Mouse (Mus musculus): Measurements from ENCODE around the gene Trim9. TPM values are rescaled to one million over a fixed set of nuclear protein-coding genes. Genes with fewer than 3 reads are reported as not detected.

Trim9 gene
- total RNA-seq, 2 experiments from 2014 or later, result 1.7 to 2.0 TPM

GRCm38 (mm10) chr12:70263721-70264120 is 83.7 kb downstream of the Trim9 start:
- DNase-seq (ENCODE audit: low spot score in 2 of 2), result no peak

DNA sequence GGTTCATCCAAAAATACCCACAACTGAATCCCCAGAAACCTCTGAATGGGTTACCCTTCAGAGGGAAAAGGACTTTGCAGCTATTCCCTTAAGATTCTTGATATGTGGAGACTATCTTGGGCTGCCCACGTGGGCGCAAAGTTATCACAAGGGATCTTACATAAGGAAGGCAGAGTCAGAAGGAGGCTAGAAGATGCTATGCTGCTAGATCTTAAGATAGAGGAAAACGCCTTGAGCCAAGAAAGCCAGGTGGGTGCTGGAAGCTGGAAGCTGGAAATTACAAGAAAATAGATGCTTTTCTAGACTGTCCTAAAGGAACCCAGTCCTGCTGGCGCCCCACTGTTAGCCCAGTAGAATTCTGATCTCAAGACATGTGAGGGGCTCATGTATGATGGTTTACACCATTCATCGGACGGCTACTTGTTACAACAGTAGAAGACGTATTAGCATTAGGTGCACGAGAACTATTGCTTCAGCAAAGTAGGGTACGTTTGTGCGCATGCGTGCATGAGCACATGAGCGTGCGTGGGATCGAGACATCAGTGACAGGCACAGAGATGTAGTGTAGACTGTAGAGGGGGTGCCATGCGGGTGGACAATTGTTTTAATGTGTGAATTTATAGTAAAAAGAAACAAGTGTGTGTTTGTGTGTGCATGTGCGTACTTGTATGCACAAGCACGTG is 85.0 kb downstream of the Trim9 start:
- no peak for DNase-seq (ENCODE audit: low spot score in 2 of 2)

GRCm38 (mm10) chr12:70251210-70251884 is 96.1 kb downstream of the Trim9 start:
- DNase-seq (ENCODE audit: low spot score in 2 of 2), result no peak

DNA sequence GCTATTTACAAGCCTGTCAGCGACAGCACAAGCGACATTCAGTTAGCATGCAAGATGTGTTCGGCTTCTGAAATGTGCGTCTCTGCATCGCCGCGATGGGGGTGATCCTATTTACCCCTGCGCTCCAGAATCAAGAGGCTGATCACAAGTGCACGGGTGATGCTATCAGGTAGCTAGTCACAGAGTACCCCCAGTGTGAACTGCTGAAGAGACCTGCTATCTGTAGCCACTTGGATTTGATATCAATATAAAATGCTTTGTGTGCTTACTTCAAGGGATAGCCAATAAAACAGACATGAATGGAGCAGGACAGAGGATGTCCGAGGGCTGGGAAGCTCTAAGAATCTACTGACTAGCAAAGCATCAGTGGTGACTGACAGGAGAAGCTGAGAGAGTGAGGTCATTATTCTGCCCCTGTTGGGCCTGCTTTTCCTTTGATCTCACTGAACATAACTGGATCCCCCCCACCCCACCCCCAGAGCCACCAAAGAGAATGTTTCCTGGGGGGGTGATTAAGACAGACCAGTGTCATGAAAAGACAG is 97.7 kb downstream of the Trim9 start:
- no peak for DNase-seq (ENCODE audit: low spot score in 2 of 2)

GRCm38 (mm10) chr12:70247683-70248474 is 99.5 kb downstream of the Trim9 start:
- no peak for DNase-seq (ENCODE audit: low spot score in 2 of 2)

- DNase-seq (ENCODE audit: low spot score in 2 of 2), result no peak
These were observed 104.9 kb downstream of the Trim9 start for GRCm38 (mm10) chr12:70242550-70242949.

DNA sequence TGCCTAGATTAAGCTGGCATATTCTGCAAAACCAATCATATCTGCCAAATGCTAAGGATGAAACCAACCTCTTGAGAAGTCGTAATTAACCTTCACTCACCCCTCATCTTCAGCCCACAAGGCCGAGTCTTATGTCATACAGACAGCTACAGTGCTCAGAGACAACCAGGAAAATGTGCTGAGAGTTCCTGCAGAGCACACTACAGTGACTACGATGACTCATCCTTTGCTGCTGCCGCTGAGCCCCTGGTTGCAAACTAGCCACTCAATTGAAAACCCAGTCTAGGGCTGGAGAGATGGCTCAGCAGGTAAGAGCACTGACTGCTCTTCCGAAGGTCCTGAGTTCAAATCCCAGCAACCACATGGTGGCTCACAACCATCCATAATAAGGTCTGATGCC is 107.7 kb downstream of the Trim9 start:
- no peak for DNase-seq (ENCODE audit: low spot score in 2 of 2)

GRCm38 (mm10) chr12:70238604-70239003 is 108.8 kb downstream of the Trim9 start:
- no peak for DNase-seq (ENCODE audit: low spot score in 2 of 2)

DNA sequence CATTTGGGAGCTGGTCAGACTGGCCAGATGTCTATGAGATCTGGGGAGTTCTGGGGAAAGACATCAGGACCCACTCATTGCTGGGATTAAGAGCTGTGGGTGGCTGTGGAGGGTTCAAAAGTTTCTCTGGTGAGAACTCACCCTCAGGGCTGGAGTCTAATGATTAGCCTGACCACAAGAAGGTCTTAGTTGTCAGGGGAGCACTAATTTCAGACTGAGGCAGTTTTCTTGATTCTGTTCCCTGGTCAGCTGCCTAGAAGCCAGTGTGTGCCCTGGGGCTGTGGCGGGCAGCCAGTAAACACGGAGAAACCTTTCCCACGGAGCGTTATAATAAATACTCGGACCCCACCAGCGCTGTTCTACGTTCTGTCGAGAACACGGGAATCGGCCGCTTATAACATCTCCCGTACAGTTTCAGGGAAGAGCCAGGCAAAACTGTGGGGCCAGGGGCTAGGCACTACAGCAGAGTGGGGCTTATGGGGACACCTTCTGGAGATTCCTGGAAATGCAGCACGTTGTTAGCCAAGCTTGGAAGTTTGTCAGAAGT is 112.4 kb downstream of the Trim9 start:
- peak; percentile 64 to 66 for DNase-seq (ENCODE audit: low spot score in 2 of 2)

- DNase-seq (ENCODE audit: low spot score in 2 of 2), result no peak
These were observed 113.0 kb downstream of the Trim9 start for GRCm38 (mm10) chr12:70234411-70234810.

- no peak for DNase-seq (ENCODE audit: low spot score in 2 of 2)
These were observed 113.6 kb downstream of the Trim9 start for GRCm38 (mm10) chr12:70233637-70234315.

DNA sequence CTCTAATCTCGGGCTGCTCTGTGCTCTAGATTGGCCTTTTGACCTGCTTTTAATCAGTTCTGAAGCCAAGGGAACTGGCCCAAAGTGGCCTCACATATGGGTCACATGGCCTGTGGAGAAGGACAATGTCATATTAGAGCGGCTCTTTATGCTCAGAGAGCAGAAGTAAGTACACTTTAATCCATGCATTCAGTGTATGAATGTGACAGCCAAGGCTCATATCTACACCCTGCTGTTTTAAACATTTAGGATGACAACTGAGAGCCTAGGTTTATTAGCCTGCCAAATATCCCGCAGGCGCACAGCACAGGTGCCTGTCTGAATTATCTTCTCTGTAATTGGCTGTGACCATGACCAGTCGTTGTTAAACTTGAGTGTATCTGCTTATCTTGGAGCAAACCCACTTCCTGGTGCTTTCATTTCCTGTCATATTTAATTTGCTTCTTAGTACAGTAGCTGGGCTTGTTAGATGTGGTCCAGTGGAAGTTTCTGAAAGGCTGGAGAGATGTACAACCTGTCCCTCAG is 115.3 kb downstream of the Trim9 start:
- no peak for DNase-seq (ENCODE audit: low spot score in 2 of 2)

- DNase-seq (ENCODE audit: low spot score in 2 of 2), result no peak
These were observed 116.1 kb downstream of the Trim9 start, which contains the start of gene Pygl for GRCm38 (mm10) chr12:70231294-70231693. Gene Pygl, minus strand, starts transcription at chr12:70231488.

- no peak for DNase-seq (ENCODE audit: low spot score in 2 of 2)
These were observed 119.3 kb downstream of the Trim9 start for GRCm38 (mm10) chr12:70228155-70228554.

GRCm38 (mm10) chr12:70227121-70227932 is 120.1 kb downstream of the Trim9 start:
- peak; percentile 67 to 72 for DNase-seq (ENCODE audit: low spot score in 2 of 2)

DNA sequence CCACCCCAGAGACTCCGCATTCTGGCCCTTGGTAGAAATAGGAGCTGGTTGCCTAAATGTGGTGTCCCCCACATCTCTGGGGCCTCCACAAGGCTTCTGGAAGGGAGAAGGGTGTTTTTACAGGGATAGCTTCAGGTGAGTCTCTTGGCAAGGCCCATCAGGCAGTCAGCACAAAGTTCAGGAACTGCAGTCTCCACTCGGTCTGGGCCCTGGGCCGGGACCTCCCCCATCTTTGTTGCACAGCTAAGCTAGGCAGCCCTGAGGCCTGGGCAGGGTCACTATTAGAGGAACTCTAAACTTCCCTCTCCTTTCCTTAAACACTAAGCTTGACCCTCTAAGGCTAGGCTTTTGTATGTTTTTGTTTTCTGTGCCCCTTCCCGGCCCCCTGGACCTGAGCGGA is 120.8 kb downstream of the Trim9 start:
- DNase-seq (ENCODE audit: low spot score in 2 of 2), result no peak

DNA sequence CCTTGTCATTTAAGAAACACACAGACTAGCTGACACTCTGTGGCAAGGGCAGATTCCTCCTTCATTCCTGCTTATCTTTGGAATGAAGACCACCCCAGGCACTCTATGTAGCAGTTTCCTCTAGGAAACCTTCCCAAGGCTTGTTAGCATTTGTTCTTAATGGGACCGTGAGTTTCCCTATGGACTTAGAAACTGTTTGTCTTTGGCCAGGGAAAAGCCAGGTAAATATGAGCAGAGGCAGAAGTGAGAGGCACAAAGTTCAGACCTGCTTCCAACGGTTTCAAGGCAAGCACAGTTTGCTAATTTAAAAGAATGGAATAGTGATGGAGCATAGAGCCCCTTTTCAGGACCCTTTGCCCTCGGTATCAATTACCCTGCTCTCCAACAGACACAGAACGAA is 124.1 kb downstream of the Trim9 start:
- DNase-seq (ENCODE audit: low spot score in 2 of 2), result no peak

DNA sequence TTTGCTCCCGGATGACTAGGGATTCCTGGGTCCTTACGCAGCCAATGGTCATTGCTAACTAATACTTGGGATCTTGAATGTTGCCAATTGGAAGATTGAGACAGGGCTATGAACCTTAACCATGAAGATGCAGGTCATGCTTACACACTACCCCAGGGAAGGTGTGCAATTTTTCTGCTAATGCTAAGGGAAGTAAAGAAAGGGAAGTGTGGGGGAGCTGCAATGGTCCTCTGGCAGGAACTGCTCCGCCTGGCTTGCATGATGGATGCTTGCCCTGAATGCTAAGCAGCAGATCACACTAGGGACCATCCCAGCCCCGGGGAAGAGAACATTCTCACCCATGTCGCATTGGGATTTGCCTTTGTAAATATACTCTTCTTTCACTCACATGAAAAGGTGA is 126.0 kb downstream of the Trim9 start:
- no peak for DNase-seq (ENCODE audit: low spot score in 2 of 2)

DNA sequence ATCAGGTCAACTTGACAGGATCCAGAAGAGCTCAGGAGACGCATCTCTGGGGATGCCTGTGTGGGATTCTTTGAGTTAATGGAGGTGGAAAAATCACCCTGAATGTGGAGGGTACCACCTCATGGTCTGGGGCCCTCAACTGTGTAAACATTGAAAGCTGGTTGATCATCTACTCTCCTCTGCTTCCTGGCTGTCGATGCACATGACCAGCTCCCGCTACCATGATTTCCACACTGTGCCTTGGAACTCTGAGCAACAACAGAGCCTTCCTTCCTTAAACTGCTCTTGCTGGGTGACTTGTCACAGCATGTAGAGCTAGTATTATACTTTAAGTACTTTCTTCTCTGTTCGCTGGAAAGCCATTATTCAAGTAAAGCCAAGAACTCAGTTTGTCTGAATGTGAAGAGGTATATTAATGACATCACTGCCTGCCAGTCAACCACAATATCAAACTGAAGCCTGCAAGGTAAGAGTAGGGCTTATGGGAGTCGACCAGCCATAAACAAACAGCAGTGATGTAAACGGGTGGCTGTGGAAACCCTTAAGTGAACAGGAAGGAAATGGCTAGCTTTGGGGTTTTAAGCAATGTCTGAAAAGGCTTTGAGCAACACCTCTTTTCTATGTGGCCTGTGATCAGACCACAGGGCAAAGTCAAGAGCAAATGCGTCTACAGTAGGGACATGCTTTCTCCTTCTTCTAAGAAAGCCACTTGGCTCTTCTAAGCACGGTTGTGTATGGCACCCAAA is 128.4 kb downstream of the Trim9 start:
- no peak for DNase-seq (ENCODE audit: low spot score in 2 of 2)
